Mouse (Mus musculus): ENCODE measurements at regions not wholly inside any gene's neighbourhood (a gene's known extent, or its start where the extent isn't known, plus 50 kb on each side); places are given as distances from the start of the nearest gene placed in this dataset.
A peak's percentile ranks its signal among the peaks of the same experiment; 100 is the strongest.

DNA sequence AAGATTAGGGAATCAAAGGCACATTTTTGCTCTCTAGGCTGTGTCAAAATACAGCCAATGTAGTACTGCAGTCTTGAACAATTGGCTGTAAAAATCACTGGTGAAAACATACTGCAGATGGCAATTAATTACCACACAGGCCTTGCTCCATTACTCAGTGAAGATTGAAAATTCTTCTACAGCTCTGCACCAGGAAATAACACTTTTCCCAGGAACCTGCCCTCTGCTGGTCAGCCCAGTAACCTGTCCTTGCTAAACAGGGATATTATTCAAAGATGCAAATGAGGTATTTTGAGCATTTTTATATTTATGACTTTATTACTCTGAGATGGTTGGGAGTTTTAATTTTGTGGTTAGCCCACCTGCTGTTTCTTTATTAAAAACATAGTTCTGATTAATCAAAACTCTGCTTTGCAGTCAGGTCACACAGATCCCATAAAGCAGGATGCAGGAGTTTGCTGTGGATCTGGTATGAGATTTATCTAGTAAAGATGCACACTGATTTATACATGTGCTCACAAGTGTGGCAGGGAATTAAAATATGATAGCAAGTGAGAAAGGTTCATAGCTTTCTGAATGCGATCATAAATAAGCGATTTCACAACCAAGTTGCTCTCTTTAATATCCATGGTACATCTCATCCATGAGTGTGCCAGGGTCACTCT is 815.3 kb upstream of the Ghitm start:
- 97% methylated on average over 2 of the region's 2 CpGs for WGBS

More for the DNA sequence above, 815.3 kb upstream of the Ghitm start:
- H3K9ac ChIP-seq (ENCODE audit: low read length) = no peak overlapping the region
- DNase-seq (ENCODE audit: low spot score) = peak; percentile 33
- H3K27ac ChIP-seq (ENCODE audit: low read depth, low read length) = no peak overlapping the region
- no peak for ATAC-seq
- no peak overlapping the region for H3K4me2 ChIP-seq (ENCODE audit: low read length)
- no peaks in the 10 kb centered on the region for H3K36me3 ChIP-seq (ENCODE audit: control insufficient read depth, insufficient read depth, low read length)
- no peak overlapping the region for H3K4me3 ChIP-seq (ENCODE audit: low read depth, low read length)
- H3K4me1 ChIP-seq (ENCODE audit: control insufficient read depth, insufficient read depth, low read length) = no peaks in the 10 kb centered on the region
- no peaks in the 10 kb centered on the region for H3K27me3 ChIP-seq (replicated peaks; ENCODE audit: control insufficient read depth, insufficient read depth, low read length)
- H3K9me3 ChIP-seq (replicated peaks; ENCODE audit: control insufficient read depth, low read length) = no peaks in the 10 kb centered on the region

Data from forebrain, embryonic 14.5 days (tissue).